Mouse (Mus musculus) thymus, adult 2 months (tissue): ENCODE data around the gene Bax.

Experiments used
- CTCF ChIP-seq: fragments of 200-500 bp; IDR thresholded peaks from 2 replicates; pipeline ENCODE4 v1.5.1; 2012; ENCODE audit warnings: mild to moderate bottlenecking, control low read depth, low read length, moderate library complexity, borderline replicate concordance; ENCODE audit not compliant: control insufficient read depth, poor library complexity, insufficient read depth; ENCODE audit errors: extremely low read depth
- POLR2A ChIP-seq: fragments of 200-500 bp; IDR thresholded peaks from 2 replicates; pipeline ENCODE4 v1.6.1; 2012; ENCODE audit warnings: mild to moderate bottlenecking, low read length, control low read depth, moderate library complexity; ENCODE audit not compliant: control insufficient read depth, poor library complexity, insufficient read depth; ENCODE audit errors: extremely low read depth

GRCm38 (mm10) chr7:45481374-45481927 is 14.8 kb upstream of the Bax start, which contains the start of gene Tulp2:
- TF ChIP-seq POLR2A, result no peak
- TF ChIP-seq CTCF, result no peak
